Comparison of ENCODE assay signal across 8 mouse cellular contexts in the genomic region with DNA sequence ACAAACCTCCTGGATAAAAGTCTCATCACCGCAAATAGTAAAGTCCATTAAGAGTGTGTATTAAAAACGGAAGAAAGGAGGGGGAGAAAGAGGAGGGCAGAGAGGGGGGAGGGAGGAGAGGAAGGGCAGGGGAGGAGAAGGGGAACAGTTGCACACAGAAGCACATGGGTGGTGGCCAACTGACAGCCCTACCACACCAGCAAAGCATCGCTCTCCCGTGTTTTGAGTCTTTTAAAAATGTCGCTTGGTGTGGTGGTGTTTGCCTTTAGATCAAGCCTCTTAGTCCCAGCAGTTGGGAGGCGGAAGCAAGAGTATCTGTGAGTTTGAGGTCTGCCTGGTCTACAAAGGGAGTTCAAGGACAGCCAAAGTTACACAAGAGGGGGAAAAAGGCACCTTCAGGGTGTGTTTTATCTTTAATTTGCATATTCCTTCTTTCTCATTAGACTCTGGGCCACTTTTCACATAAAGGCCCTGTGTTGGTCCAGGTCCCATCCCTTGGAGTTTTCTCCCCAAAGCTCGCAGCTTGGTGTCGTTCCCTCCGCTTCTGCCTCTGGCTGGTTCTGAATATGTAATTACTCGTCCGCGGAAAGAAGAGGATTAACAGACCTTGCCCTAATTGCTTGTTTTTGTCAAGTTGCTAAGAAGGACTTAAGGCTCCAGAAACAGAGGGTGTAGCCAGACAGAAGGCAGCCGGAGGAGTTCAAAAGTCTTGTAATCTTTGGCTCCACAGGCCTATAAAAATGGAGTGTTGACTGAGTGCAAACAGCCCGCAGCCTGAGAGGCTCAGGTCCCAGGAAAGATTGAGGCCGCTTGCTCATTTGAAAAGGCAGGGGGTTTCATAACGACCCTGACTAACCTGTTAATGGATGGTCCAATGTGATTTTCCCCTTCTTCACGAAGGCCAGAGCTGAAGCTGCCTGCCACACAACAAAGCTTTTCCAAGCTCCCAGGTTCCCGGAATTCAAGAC. TPM values are rescaled to one million over a fixed set of nuclear protein-coding genes. Genes with fewer than 3 reads are reported as not detected.
A peak's percentile ranks its signal among the peaks of the same experiment; 100 is the strongest.
DNase-seq lines count a peak whose midpoint lies in the region; ATAC-seq and TF ChIP-seq lines count a peak whose summit lies in the region.

No protein-coding gene starts in this region.

- no peak for TF ChIP-seq CTCF in gastrocnemius, adult 2 months (IDR thresholded peaks at IDR 0.05)

- H3K9ac ChIP-seq in kidney, embryonic 14.5 days (ENCODE audit: low read depth, low read length) = no peak overlapping the region

- peak overlapping the region; percentile 82 for H3K27ac ChIP-seq in forebrain, embryonic 10.5 days
- no peak overlapping the region for H3K27ac ChIP-seq in kidney, embryonic 14.5 days (ENCODE audit: low read depth, low read length)
- H3K27ac ChIP-seq in gastrocnemius, adult 2 months = no peak overlapping the region

- H3K9me3 ChIP-seq in forebrain, embryonic 10.5 days = no peaks in the 10 kb centered on the region
- H3K9me3 ChIP-seq in kidney, embryonic 14.5 days (ENCODE audit: control insufficient read depth, low read length) = no peaks in the 10 kb centered on the region

- 7% methylated on average over 18 of the region's 18 CpGs for WGBS in forebrain, embryonic 10.5 days
- WGBS in kidney, embryonic 14.5 days = 30% methylated on average over 18 of the region's 18 CpGs

- peak overlapping the region; percentile 27 for H3K4me3 ChIP-seq in forebrain, embryonic 10.5 days
- H3K4me3 ChIP-seq in kidney, embryonic 14.5 days (ENCODE audit: low read length) = no peak overlapping the region
- H3K4me3 ChIP-seq in gastrocnemius, adult 2 months = no peak overlapping the region

- ATAC-seq in kidney, embryonic 14.5 days (ENCODE audit: low FRiP score, low TSS enrichment) = peak; percentile 35; the same call in 1 of the 2 replicates
- no peak for ATAC-seq in megakaryocyte, adult 5-6 weeks (ENCODE audit: poor library complexity, severe bottlenecking)

- H3K4me2 ChIP-seq in kidney, embryonic 14.5 days (replicated peaks; ENCODE audit: low read depth, low read length) = peak overlapping the region; percentile 17; the same call in 1 of the 2 replicates

- peaks cover 32% of the 10 kb centered on the region for H3K4me1 ChIP-seq in forebrain, embryonic 10.5 days
- H3K4me1 ChIP-seq in kidney, embryonic 14.5 days (ENCODE audit: control insufficient read depth, insufficient read depth, low read length) = peaks cover 11% of the 10 kb centered on the region; the same call in 1 of the 2 replicates

- intact Hi-C loops in gastrocnemius, adult 2 months (cut with DNase I) = no loop called here
- intact Hi-C loops in left cerebral cortex, postnatal 4 days (cut with DNase I) = no loop called here

- peaks cover 19% of the 10 kb centered on the region for H3K27me3 ChIP-seq in forebrain, embryonic 10.5 days (ENCODE audit: poor library complexity, severe bottlenecking)
- no peaks in the 10 kb centered on the region for H3K27me3 ChIP-seq in kidney, embryonic 14.5 days (ENCODE audit: control insufficient read depth, insufficient read depth, low read length)

- peak; percentile 10 for DNase-seq in NIH3T3 (ENCODE audit: low read depth)
- peak; percentile 69 for DNase-seq in forebrain, embryonic 10.5 days (ENCODE audit: extremely low spot score, low spot score)
- peak; percentile 44 for DNase-seq in mesoderm, embryonic 11.5 days (ENCODE audit: low read depth, low spot score)
- DNase-seq in frontal cortex, adult 2 months (ENCODE audit: extremely low spot score in 1 of 2, low spot score in 1 of 2) = no peak
- DNase-seq in gastrocnemius, adult 2 months = no peak
- DNase-seq in left cerebral cortex, postnatal 4 days = no peak

- no peaks in the 10 kb centered on the region for H3K36me3 ChIP-seq in forebrain, embryonic 10.5 days (replicated peaks)
- H3K36me3 ChIP-seq in kidney, embryonic 14.5 days (ENCODE audit: control insufficient read depth, insufficient read depth, low read length) = no peaks in the 10 kb centered on the region

RNA-seq across cellular contexts. Expression of gene Dusp6, which starts 35.6 kb away (rescaled TPM):
- 97.6 and 116 TPM in 2 replicates for polyA plus RNA-seq in forebrain, embryonic 10.5 days (2016; fragmentation: Nextera tagmentation; extraction: Ambion mirVana)
- polyA plus RNA-seq in kidney, embryonic 14.5 days (2014; fragmentation: Nextera tagmentation; extraction: Ambion mirVana) = 87.7 and 98.5 TPM in 2 replicates
- 50.5 and 60.8 TPM in 2 replicates for polyA plus RNA-seq in frontal cortex, adult 2 months (2012; rRNA removed)
- total RNA-seq in gastrocnemius, adult 2 months (2021) = 10 to 100 TPM; 12.8 TPM
- total RNA-seq in megakaryocyte, adult 5-6 weeks (2015) = 47.6 and 51.1 TPM in 2 replicates
- total RNA-seq in megakaryocyte, adult 5-6 weeks (2017) = 43.1 and 48.9 TPM in 2 replicates
- total RNA-seq in left cerebral cortex, postnatal 4 days (2021) = 10 to 100 TPM; 52.6 to 53.1 TPM

Comparison
In these comparisons a context has a peak if more than half of its experiments do, and no peak if none do; other contexts are left out.
1. DNase-seq: peak in NIH3T3 (single experiment), forebrain, embryonic 10.5 days (single experiment) and mesoderm, embryonic 11.5 days (single experiment); none in frontal cortex, adult 2 months (0 of 2), gastrocnemius, adult 2 months (single experiment) and left cerebral cortex, postnatal 4 days (single experiment).